Mouse (Mus musculus) cerebellum, adult 2 months (tissue): ENCODE data around the gene Mterf4. TPM values are rescaled to one million over a fixed set of nuclear protein-coding genes. Genes with fewer than 3 reads are reported as not detected.
"Not testable (repeated sequence)": the region's sequence is repeated elsewhere in the genome, so short reads cannot be mapped to it uniquely, and the experiment has no call there.

Source experiments
- DNase-seq, 2 experiments: peaks; one replicate each; pipeline ENCODE4 v3.0.0; 2021
- H3K27ac ChIP-seq: fragments of 200-500 bp; 2 replicates; pipeline ENCODE4 v1.5.1; 2012; ENCODE audit warnings: low read length, control low read depth, inconsistent platforms; ENCODE audit not compliant: insufficient read depth
- H3K27me3 ChIP-seq: fragments of 200-500 bp; 2 replicates; pipeline ENCODE4 v1.6.1; 2012; ENCODE audit warnings: inconsistent platforms, mild to moderate bottlenecking, low read length, moderate library complexity; ENCODE audit not compliant: control insufficient read depth, insufficient read depth
- H3K4me1 ChIP-seq: fragments of 200-500 bp; 2 replicates; pipeline ENCODE4 v1.6.1; 2011; ENCODE audit warnings: low read length; ENCODE audit not compliant: control insufficient read depth, insufficient read depth
- H3K4me3 ChIP-seq: fragments of 200-500 bp; replicated peaks from 2 replicates; pipeline ENCODE3; 2011; ENCODE audit warnings: mild to moderate bottlenecking, low read depth, low read length, control low read depth; ENCODE audit not compliant: insufficient read depth
- CTCF ChIP-seq: fragments of 200-500 bp; IDR thresholded peaks from 2 replicates; pipeline ENCODE4 v1.5.1; 2011; ENCODE audit warnings: low read depth, mild to moderate bottlenecking, control low read depth, low read length, moderate library complexity, borderline replicate concordance; ENCODE audit not compliant: insufficient read depth
- POLR2A ChIP-seq: fragments of 200-500 bp; IDR thresholded peaks from 2 replicates; pipeline ENCODE4 v1.6.1; 2011; ENCODE audit warnings: low read length, control low read depth, borderline replicate concordance; ENCODE audit not compliant: insufficient read depth
- WGBS: fragments of 180-500 bp; shearing (Covaris S2); methylation state at CpG from one replicate; pipeline ENCODE4 v1.1.7; 2018; 5-methylcytosine and 5-hydroxymethylcytosine counted together
- polyA plus RNA-seq: library from polyadenylated mRNA; depleted of rRNA; stranded (reverse); fragments of >200 nt; gene quantifications from 2 replicates; pipeline ENCODE4 v1.2.3, GENCODE M21; 2012

The Mterf4 gene
- polyA plus RNA-seq, 1 experiment: 20.5 TPM

- Histone ChIP-seq H3K27me3 (no peaks in the 10 kb centered on the region), H3K27ac (no peak overlapping the region), H3K4me3 (no peak overlapping the region), H3K4me1 (no peaks in the 10 kb centered on the region)
- WGBS: 91% methylated on average over 6 of the region's 6 CpGs
- no peak for DNase-seq
- TF ChIP-seq POLR2A (no peak), CTCF (no peak)
Measured at GRCm38 (mm10) chr1:93323973-93324372, 18.3 kb upstream of the Mterf4 start.

- H3K4me1 ChIP-seq: peaks cover 3% of the 10 kb centered on the region; the same call in 1 of the 2 replicates
- 34% methylated on average over 3 of the region's 3 CpGs for WGBS
Measured at GRCm38 (mm10) chr1:93300578-93300977, 5.1 kb downstream of the Mterf4 start.

GRCm38 (mm10) chr1:93299791-93300190 is 5.9 kb downstream of the Mterf4 start:
- Histone ChIP-seq H3K27ac (no peak overlapping the region), H3K4me1 (peaks cover 3% of the 10 kb centered on the region; the same call in 1 of the 2 replicates), H3K4me3 (no peak overlapping the region), H3K27me3 (no peaks in the 10 kb centered on the region)
- WGBS: 84% methylated on average over 4 of the region's 4 CpGs
- no peak for DNase-seq
- no peak for TF ChIP-seq CTCF
- no peak for TF ChIP-seq POLR2A

More at GRCm38 (mm10) chr1:93300578-93300977, 5.1 kb downstream of the Mterf4 start:
- no peak for DNase-seq
- Histone ChIP-seq H3K27me3 (no peaks in the 10 kb centered on the region), H3K27ac (no peak overlapping the region), H3K4me3 (no peak overlapping the region)
- TF ChIP-seq CTCF (no peak), POLR2A (no peak)

GRCm38 (mm10) chr1:93294491-93294890 is 11.2 kb downstream of the Mterf4 start:
- H3K27me3 ChIP-seq, H3K4me1 ChIP-seq, H3K4me3 ChIP-seq, DNase-seq, H3K27ac ChIP-seq: not testable (repeated sequence)
- WGBS: 94% methylated on average over 3 of the region's 3 CpGs

- Histone ChIP-seq H3K4me3 (no peak overlapping the region), H3K4me1 (no peaks in the 10 kb centered on the region), H3K27ac (no peak overlapping the region), H3K27me3 (no peaks in the 10 kb centered on the region)
- TF ChIP-seq POLR2A (no peak), CTCF (no peak)
- WGBS: 57% methylated on average over 8 of the region's 8 CpGs
- no peak for DNase-seq
Measured at GRCm38 (mm10) chr1:93292006-93292405, 13.7 kb downstream of the Mterf4 start.

- no peak for DNase-seq
- 92% methylated on average over 1 of the region's 1 CpGs for WGBS
- TF ChIP-seq POLR2A: no peak
- no peak for TF ChIP-seq CTCF
Measured at GRCm38 (mm10) chr1:93291591-93291990, 14.1 kb downstream of the Mterf4 start.

GRCm38 (mm10) chr1:93290956-93291355 is 14.8 kb downstream of the Mterf4 start:
- H3K4me3 ChIP-seq: no peak overlapping the region
- DNase-seq: no peak
- no peak overlapping the region for H3K27ac ChIP-seq
- 78% methylated on average over 4 of the region's 4 CpGs for WGBS
- H3K27me3 ChIP-seq: no peaks in the 10 kb centered on the region
- H3K4me1 ChIP-seq: no peaks in the 10 kb centered on the region
- no peak for TF ChIP-seq CTCF
- no peak for TF ChIP-seq POLR2A

More at GRCm38 (mm10) chr1:93291591-93291990, 14.1 kb downstream of the Mterf4 start:
- no peaks in the 10 kb centered on the region for H3K4me1 ChIP-seq
- H3K27ac ChIP-seq: no peak overlapping the region
- H3K27me3 ChIP-seq: no peaks in the 10 kb centered on the region
- H3K4me3 ChIP-seq: no peak overlapping the region

GRCm38 (mm10) chr1:93289678-93290214 is 16.0 kb downstream of the Mterf4 start:
- no peak for TF ChIP-seq POLR2A
- TF ChIP-seq CTCF: no peak
- DNase-seq: no peak
- WGBS: 67% methylated on average over 3 of the region's 3 CpGs

More at GRCm38 (mm10) chr1:93289678-93290214, 16.0 kb downstream of the Mterf4 start:
- Histone ChIP-seq H3K27ac (no peak overlapping the region), H3K4me1 (no peaks in the 10 kb centered on the region), H3K4me3 (no peak overlapping the region), H3K27me3 (no peaks in the 10 kb centered on the region)
